Mouse (Mus musculus) thymus, adult 2 months (tissue): ENCODE measurements around the gene Dlgap1.

ENCODE experiments used
- CTCF ChIP-seq: fragments of 200-500 bp; IDR thresholded peaks from 2 replicates; pipeline ENCODE4 v1.5.1; 2012; ENCODE audit warnings: mild to moderate bottlenecking, control low read depth, low read length, moderate library complexity, borderline replicate concordance; ENCODE audit not compliant: control insufficient read depth, poor library complexity, insufficient read depth; ENCODE audit errors: extremely low read depth
- POLR2A ChIP-seq: fragments of 200-500 bp; IDR thresholded peaks from 2 replicates; pipeline ENCODE4 v1.6.1; 2012; ENCODE audit warnings: mild to moderate bottlenecking, low read length, control low read depth, moderate library complexity; ENCODE audit not compliant: control insufficient read depth, poor library complexity, insufficient read depth; ENCODE audit errors: extremely low read depth

- TF ChIP-seq POLR2A (no peak), CTCF (no peak)
Measured at GRCm38 (mm10) chr17:70807885-70808284, 839.0 kb downstream of the Dlgap1 start.
